Mouse (Mus musculus) MN1 (cell line): ENCODE measurements around the gene C1qtnf9.

Experiments used
- DNase-seq: peaks from one replicate; pipeline ENCODE4 v3.0.0-alpha.2; 2016; ENCODE audit warnings: low spot score

The C1qtnf9 gene

DNA sequence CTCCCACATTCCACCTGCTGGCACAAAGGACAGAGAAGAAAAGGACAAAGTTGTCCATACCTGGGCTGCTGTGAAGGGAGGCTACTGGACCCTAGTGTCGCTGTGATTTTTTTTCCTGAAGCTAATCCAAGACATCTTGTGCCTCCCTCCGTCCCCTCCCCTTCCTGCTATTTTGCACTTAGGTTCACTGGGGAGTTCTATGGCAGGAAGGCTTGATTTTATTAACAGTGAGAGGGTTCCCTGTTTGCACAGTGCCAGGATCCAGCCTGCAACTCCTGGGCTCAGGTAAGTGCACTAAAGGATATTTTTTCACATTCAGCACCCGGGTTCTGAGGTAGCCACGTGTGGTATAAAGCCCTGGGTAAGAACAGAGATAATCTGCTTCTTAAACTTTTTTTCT, at the start of gene C1qtnf9:
Gene C1qtnf9 (plus strand): TSS at position 251 of the 400 bp plus-strand sequence.
- DNase-seq, result no peak

DNA sequence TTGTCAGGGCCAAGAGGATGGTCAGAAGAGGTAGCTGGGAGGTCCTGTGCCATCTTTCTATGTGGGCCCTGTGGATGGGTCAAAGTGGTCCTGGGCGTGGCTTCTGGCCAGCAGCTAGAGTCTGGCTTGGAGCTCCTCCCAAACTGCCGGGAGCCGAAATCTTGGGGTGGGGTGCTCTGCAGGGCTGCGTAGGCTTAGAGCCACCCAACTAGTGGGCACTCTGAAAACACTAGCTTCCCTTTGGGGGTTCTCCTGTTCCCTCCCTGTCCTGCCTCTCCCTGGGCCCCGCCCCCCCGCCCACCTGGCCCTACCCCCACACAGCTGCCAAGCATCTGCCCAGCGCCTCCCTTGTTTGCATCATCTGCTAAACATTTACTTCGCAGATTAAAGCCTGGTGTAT, 46.6 kb upstream of the C1qtnf9 start:
- DNase-seq, result no peak

DNA sequence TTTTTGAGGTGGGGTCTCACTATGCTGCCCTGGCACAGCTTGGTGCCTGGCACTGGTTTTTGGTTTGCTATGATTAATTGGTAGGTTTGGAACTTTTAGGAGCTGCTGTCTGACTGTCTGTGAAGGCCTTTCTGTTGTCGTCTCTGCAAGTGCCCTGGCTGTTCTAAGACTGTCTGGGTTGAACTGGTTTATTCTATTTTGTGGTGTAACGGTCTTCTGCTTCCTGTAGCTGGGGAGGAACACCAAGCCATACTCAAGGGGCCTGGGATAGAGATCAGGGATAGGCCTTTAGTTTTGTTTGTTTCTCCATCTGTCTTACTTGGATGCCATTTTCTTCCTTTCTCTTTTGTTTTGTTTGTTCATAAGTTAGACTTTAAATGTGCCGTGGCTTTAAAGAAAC, 46.0 kb upstream of the C1qtnf9 start:
- no peak for DNase-seq

DNA sequence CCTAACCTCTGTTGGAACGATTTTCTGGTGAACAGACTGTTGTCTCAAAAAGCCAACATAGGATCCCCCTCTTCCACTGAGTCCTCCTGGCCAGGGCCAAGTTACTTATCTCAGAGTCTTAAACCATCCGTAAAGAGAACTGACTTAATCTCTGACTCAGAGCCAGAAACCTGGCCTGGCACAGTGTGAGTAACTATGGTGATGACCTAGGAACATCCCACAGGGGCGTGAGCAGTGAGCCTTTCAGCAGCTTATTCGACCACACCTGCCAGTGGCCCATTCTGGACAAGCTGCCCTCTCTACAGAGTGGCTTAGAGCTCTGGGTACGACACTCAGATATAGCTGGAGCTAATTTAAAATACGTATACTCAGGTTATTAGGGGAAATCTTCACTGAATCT, 41.8 kb upstream of the C1qtnf9 start:
- peak; percentile 25 for DNase-seq

DNA sequence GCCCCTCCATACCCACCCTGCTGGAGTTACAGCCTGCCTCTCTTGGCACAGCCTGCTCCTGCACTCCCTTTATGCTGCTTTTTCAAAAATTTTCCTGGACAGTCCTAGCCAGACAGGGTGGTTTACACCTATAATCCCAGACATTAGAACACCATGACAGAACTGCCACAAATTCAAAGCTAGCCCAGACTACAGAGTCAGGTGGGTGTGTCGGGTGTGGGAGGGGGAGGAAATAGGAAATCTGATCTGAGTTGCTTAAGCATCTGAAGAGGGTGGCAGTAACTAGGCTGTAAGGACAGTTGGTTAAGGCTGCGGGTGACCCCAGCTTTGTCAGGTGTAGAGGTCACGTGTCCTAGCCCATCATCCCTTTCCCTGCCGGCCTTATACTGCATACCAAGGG, 40.8 kb upstream of the C1qtnf9 start:
- no peak for DNase-seq

- no peak for DNase-seq
Measured at GRCm38 (mm10) chr14:60732081-60732480, 35.9 kb upstream of the C1qtnf9 start.

GRCm38 (mm10) chr14:60732787-60733186, 35.1 kb upstream of the C1qtnf9 start:
- peak; percentile 9 for DNase-seq

DNA sequence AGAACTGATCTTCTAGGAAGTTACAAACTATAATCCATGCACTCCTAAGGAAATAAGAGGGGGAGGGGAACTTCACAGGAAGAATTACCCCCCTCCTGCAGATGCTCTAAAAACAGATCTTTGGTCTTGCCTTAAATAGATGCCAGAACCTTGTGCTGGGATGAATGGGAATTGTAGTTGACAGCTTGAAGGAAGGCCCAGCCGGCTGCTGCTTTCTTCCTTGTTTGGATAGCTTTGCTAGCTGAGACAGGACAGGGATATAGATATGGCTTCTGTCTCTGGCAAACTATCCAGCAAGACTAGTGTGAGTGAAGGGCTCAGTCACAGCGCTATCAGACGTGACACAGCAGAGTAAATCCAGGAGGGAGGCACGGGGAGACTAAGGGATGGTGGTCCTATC, 34.2 kb upstream of the C1qtnf9 start:
- no peak for DNase-seq

- no peak for DNase-seq
Measured at GRCm38 (mm10) chr14:60735206-60735605, 32.7 kb upstream of the C1qtnf9 start.

DNA sequence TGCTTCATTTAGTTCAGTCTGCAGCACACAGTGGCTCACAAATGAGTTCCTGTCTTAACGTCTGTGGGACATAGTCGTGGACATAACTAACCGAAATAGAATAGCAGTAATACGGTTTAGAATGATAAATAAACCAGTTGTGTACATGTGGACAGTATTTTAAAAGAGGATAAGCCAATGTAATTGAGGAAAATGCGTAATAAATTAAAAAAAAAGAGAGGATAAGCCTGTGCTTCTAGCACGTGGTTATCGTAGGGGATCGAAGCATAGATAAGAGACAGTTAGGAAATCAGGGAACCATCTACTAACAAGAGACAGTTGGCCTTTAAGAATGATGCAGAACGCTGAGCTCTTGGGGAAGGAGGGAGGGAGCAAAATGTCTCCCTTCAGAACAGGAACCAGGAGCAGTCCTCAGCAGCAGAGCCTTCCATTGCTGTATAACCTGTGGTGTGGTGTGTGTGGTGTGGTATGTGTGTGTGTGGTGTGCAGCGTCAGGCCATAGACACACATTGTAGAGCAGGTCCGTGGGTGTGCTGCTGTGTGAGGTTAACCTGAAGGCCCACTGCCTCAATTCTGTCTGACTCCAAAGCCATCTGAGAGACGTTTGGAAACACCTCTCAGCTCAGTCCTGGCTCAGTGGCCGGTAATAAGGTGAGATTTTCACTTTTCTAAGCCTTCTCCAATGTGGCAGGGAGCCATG, 31.9 kb upstream of the C1qtnf9 start:
- no peak for DNase-seq

DNA sequence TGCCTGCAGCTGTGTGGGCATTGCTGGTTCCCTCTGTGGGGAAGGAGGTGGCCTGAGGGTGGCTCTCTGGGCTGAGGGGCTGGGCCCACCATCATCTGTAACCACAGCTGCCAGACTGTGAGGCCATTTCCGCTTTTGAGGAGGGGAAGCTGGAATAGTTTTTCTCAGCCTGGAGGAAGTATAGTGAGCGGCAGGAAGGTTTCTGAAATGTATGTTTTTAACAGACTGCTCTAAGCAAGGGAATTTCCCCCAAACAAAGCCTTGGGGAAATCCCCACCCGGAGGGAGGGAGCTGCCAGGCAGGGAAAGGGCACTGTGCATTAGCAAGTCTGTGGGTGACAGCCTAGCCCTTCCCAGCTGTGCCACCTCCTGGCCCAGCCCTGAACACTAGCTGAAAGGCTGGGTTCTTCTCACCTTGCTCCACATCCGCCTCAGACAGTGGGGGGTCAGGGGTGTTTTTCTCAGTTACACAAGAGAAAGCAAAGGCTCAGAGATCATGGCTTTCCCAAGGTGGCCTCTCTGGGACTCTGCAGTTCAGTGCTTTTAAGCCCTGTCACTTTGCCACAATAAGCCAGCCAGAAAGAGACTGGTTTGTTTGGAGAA, 31.2 kb upstream of the C1qtnf9 start:
- no peak for DNase-seq

- no peak for DNase-seq
Measured at GRCm38 (mm10) chr14:60737202-60737611, 30.7 kb upstream of the C1qtnf9 start.

GRCm38 (mm10) chr14:60738434-60738938, 29.4 kb upstream of the C1qtnf9 start:
- no peak for DNase-seq

GRCm38 (mm10) chr14:60739155-60739554, 28.8 kb upstream of the C1qtnf9 start:
- DNase-seq, result no peak

DNA sequence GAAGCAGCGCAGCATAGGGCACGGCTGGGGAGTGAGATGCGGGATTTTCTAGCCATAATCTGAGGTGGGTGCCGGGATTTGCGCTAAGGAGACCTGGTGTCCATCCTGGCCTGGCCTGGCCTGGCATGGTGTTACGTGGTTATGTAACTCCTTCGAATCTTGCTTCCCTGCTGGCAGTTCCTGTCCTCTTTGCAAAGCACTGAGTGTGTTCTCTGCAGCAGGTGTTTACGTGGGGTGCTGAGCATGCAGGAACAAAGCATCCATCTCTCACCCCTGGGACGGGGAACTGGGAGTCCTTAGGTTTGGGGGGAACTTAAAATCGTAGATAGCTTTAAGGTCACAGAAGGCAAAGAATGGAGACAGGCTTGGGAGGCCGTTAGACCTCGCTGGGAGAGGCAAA, 28.3 kb upstream of the C1qtnf9 start:
- DNase-seq, result no peak

DNA sequence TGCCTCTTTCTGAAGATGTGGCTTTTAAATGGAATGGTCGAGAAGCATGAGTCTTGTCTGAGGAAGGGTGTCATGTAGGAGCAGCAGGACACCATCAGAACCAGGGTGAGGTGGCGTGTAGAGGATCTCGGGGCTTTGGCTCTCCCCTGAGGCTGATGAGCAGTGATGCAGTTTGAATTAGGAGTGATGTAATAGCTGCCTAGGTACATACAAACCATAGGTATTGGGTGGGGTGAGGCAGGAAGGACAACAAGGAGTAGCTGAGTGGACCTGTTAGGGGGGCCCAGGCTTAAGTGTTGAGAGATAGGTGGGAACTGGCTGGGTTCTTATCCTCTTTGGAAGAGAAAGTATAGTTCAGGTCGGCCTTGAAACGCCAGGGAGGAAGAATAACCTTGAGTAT, 27.4 kb upstream of the C1qtnf9 start:
- no peak for DNase-seq

- no peak for DNase-seq
Measured at GRCm38 (mm10) chr14:60741033-60741432, 26.9 kb upstream of the C1qtnf9 start.

GRCm38 (mm10) chr14:60741490-60741981, 26.4 kb upstream of the C1qtnf9 start:
- peak; percentile 33 for DNase-seq

DNA sequence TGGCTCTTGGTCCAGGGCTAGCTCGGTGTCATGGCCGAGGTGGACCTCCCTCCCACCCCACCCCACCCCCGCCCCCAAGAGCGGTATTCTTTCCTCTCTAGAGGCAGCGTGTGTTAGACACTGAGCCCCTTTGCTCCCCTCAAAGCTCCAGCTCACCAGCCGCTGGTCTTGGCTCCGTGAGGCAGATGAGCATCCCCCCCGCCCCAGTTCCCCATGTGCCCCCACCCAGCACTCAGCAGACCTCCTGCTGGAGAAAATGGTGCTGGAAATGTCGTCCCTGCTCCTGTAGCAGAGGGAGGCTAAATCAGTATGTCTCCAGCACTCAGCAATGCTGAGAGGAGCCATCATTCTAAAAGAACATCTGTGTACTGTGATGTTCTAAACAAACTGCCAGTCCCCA, 24.3 kb upstream of the C1qtnf9 start:
- no peak for DNase-seq

DNA sequence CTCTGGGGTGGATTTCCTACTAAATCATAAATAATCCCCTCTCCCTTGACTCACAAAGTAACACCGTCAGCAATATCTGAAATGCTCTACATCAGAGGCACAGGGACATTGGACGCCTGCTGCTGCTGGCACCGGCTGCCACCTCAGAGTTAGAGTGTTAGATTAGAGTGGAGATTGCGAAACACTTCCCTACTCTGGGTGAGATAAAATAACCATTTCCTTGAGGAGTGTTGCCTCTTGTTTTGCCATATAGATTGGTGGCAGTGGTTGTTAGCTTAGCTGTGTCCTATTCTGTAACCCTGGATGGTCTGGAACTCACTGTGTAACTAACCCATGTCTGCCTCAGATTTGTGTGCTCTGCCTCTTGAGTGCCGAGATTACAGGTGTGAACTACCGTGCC, 22.7 kb upstream of the C1qtnf9 start:
- DNase-seq, result no peak

DNA sequence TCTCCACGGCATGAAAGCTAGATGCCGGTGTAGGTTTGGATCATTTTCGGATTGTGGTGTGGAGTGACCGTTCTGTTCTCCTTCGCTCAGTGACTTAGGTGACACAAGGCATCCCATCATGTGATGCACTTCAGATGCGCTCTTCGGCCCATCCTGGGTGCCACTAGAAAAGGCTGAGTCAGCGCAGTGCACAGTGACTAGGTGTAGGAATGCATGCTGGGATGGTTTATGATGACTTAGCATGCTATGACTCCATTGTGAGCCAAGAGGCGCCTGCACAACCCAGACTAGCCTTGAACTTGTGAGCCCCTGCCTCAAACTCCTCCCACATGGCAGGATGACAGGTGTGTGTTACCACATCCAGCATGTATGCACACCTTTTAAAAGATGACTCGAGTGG, 21.8 kb upstream of the C1qtnf9 start:
- DNase-seq, result no peak

- no peak for DNase-seq
Measured at GRCm38 (mm10) chr14:60747154-60747870, 20.6 kb upstream of the C1qtnf9 start.

- no peak for DNase-seq
Measured at GRCm38 (mm10) chr14:60749880-60750279, 18.1 kb upstream of the C1qtnf9 start.
